Mouse (Mus musculus) 416B (cell line): ENCODE data around the gene Gm20388.

Source experiments
- DNase-seq: peaks from one replicate; pipeline ENCODE4 v3.0.0; 2011; ENCODE audit warnings: low read depth

The Gm20388 gene

DNA sequence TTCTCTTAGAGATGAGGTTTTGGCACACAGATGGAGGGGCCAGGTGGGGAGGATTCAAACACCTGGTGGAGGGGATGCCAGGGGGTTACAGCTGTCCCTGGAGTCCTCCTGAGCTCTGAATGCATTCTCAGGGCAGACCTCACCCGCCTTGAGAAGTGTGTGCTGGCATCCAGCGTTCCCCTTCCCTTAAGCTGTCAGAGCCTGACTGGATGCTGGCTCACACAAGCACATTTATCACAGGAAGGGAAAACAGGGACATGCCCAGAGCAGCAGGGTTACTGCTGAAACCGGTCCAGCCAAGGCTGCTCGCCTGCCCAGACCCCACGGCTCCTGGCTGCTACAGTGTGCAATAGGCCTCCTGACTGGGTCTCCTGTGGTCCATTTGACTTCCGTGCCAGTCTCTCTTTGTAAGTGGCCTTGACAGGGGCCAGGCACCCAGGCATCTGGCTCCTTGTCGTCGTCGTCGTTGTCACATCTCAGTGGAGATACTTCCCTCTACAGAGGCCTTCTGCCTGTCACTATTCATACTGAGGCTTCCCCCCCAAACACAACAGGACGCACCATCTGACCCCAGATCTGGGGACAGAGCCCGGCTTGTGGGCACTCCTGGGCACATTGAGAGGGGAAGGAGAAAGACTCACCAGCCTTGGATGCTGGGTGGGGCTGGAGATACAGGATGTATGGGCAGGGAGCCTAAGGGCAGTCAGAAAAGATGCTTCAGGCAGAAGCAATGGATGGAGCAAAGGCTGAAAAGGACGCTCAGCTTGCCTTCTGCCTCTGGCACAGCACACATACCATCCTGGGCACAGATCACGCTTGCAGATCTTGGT, 2810.4 kb downstream of the Gm20388 start:
- peak; percentile 78 for DNase-seq

DNA sequence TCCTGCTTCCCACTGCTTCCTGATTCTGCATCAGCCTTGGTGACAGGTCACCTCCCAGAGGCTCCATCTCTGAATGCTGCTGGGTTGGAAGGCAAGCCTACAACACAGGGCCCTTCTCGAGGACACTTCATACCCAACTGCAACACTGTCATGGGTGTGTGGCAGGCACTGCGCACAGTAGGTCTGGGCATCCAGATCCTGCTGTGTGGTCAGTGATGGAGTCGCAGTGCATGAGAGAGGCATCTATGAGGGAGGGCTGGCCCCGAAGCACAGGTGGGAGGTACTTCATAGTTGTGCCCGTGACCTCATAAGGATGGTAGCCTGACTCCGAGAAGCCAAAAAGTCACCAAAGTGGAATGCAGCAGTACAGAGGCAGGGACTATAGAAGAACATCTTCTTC, 2814.5 kb downstream of the Gm20388 start:
- DNase-seq = no peak

DNA sequence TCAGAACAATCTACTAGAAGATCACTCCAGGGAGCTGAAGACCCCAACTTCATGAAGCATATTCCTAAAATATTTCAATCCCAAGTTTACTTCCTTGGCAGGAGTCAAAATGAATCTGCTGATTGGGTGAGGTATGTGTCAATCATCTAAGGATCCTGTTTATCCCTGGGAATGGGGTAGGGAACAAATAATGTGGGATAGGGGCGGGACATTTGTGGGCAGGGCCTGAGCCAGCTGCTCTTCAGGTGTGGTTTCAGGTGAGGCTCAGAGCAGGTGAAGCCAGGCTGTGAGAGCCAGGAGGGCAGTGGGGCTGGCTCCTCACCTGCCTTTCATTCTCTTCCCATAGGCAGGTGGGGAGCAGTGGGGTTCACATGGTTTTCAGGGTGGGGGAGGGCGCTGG, 2816.1 kb downstream of the Gm20388 start:
- no peak for DNase-seq

DNA sequence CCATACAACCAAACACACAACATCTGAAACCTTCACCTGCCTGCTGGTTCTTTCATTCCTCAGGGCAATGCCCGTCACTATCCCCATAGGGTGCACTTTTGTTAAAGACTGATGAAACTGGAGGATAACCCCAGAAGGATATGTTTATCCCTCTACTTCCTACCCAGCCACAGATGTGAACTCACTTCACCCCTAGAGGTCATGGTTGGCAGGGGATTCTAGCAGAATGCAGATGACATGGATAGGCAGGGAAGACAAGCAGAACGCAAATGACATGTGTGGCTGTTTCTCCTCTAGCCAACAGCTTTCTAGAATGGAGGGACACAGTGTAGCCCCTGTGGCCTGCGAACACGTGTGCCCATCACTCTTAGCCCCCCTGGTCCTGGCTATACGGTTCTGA, 2816.8 kb downstream of the Gm20388 start:
- peak; percentile 70 for DNase-seq

DNA sequence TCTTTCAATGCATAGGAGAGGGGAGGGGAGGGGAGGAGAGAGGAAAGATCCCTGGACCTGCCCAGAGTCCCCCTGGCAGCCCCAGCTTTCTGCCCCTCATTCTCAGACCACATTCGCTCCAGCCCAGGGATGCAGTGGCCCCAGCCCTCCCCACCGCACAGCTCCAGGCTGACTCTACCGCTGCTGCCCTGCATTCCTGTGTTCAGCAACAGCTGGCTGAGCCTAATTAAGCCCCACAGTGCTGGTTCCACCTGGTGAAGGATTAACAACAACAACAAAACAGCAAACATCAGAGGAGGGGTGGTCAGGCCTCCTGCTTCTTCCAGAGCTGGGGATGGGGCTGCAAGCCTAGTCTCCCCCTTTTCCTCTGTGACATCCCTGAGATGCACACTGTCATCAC, 2818.0 kb downstream of the Gm20388 start:
- no peak for DNase-seq

DNA sequence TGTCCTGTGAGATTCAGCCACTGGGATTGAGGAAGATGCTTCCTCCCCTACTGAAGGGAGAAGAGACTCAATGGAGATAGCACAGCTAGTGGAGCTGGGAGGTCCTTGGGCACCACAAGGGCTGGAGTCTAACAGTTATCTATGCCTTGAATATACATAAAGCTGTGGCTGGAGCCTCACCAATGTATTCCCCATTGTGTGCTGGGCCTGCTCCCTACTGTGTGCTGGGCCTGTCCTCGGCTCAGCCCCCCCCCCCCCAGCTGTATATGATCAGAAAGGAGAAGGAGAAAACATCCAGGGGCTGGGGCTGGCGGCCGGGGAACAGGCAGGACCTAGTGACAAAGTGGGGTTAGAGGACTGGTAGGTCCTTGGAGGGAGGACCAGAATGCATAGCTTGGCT, 2824.5 kb downstream of the Gm20388 start:
- no peak for DNase-seq

DNA sequence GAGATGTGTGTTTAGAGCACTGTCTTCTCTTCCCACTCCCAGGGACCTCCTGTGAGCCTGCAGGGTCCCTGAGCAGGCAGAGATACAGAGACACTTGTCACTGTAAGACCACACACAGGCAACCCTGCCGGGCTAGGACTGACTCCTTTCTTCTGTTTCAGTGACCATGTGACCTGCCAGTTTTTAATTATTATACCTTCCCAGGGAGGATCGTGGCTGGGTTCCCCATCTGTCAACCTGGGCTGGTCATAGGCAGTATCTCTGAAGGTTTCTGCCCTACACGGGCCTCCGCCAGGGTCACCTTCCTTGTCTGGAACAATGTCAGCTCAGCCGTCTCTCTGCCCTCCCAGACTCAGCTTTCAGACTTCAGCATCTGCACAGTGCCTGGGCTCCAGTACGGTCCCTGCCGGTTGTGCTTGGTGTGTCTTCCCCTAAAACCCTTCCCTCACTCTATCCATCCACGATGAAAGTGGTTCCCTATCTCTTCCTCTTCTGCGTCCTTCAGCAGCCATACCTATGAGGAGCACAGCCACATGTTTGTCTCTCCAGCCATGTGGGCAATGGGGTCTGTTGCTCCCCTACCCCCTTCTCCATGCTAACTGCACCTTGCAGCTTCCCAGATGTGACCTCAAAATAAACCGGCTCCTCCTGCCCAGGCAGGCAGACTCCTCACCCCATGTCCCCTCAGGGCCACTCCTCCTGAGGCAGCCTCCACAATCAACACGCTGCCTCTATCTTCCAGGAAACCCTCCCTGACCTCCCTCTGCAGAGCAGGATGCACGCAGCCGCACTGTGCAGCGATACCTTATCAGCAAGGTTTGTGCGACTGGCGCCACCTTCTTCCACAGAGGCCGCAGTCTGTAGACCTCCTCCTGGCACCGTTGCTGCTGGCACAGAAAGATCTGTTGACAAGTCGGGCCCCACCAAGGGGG, 2825.2 kb downstream of the Gm20388 start:
- DNase-seq = peak; percentile 82

DNA sequence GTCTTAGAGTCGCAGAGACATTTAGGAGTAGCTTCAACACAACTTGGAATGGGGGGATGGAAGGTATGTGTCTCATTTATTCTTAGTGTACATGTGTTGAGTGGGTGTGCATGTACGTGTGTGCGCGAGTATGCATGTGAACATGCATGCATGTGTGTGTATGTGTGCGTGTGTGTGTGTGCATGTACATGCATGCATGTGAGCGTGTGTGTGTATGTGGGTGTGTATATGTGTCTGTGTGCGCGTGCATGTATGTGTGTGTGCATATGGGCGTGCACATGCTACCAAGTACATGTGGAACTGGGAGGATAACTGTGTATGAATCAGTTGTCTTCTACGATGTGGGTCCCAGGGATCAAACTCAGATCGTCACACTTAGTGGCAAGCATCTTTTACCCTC, 2826.0 kb downstream of the Gm20388 start:
- no peak for DNase-seq

DNA sequence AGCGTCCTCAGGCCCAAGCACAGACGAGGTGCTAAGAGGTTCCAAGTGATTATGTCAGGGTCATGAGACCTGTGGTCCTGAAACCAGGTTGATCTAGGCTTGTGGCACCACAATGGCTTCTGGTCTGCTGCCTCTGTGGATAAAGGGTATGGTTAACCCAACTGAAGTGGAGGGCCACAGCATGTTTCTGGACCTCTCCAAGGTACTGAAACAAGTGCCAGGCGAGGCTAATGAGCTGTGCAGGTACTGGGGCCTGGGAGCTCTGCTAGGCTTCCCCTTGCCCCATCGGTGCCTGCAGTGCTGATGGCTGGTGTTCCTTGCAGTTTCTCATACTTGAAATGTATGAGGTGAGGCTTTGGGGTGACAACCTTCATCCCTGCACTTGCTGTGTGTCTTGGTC, 2826.4 kb downstream of the Gm20388 start:
- peak; percentile 79 for DNase-seq

DNA sequence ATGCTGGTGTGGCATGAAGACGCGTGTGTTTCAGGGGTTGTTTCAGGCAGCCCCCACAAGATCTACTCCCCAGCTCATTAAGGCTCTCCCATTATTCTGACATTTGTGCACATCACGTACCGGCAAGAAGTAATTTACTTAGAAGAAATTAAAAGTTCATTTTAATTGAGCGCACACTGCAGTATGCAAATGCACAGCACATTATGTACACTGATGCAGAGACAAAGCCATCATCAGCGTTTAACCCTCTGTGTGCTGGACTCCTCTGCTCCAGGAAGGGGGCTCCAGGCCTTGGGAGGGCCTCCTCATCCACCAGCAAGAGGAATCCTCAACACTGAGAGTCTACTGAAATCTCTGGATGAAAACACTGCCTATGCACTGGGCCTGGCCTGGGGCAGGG, 2827.2 kb downstream of the Gm20388 start:
- DNase-seq = no peak

DNA sequence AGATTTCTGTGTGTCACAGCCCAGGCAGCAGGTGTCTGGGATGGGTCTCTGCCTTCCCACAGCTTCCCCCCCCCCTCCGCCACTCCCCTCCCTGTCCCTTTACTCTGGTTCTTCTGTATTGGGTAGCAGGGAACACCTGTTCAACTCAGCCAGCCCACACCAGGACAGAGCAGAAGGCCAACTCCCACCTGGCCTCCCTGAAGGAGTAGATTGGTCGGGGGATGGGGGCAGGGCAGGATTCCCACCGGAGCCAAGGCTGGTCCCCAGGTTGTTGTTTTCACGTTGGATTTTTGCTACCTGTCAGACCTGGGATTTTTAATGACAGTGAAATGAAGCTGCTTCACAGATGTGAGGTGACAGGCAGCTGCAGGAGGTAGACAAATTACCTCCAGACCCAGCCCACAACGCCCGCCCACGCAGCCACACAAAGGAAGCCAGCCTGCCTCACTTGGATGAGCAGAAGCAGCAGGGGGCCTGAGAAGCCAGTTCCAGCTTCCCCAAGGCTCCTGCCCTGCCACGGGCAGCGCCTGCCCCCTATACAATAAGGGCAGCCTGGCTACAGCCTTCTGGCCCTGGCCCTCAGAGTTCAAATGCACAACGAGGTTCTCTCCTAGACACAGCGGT, 2828.6 kb downstream of the Gm20388 start:
- DNase-seq = no peak

DNA sequence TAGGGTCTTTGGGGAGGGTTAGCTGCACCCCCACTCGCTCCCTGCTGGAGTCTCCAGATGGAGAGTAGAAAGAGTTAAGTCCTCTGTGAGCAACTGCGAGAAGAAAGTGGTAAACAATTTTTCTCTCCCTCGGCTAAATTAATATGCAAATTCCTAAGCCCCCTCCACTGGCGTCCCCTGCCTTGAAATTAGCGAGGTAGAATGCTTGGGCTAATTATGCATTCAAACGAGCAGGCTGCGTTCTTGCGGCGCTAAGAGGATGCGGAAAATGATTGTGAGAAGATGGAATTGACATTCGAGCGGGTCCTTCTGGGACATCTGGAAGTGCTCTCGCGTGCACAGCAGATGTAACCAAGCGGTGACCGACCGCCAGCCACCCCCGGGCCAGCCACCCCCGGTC, 2831.8 kb downstream of the Gm20388 start:
- no peak for DNase-seq

DNA sequence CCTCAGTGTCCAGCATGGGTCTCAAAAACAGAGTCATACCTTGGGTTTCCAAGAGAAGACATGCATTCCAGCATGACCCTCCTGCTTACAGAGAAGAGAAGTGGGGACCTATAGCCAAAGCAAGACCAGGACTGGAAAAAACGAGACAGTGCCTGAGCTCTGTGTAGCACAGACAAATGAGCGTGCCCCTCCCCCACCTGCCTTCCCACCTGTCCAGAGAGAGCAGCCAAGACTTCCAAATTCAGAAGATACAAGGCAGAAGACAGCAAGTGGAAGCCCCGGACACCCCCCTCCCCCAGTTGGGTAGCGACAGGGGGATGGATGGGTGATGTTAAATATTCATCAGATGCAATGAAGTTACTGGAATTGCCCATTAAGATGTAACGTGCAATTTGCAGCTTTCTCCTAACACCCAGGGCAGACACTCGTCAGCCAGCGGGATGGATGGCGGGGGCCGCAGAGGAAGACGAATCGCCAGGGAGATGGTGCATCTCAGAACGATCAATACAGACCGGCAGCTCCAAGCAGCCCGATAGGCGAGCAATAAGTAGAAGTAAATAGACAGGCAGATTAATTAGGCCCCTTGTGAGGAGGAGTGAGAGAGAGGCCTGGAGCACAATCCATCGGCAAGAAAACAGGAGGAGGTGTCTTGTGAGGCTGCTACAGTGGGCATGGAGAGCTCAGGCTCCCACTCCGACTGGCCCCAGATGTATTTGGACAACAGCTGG, 2834.5 kb downstream of the Gm20388 start:
- no peak for DNase-seq

DNA sequence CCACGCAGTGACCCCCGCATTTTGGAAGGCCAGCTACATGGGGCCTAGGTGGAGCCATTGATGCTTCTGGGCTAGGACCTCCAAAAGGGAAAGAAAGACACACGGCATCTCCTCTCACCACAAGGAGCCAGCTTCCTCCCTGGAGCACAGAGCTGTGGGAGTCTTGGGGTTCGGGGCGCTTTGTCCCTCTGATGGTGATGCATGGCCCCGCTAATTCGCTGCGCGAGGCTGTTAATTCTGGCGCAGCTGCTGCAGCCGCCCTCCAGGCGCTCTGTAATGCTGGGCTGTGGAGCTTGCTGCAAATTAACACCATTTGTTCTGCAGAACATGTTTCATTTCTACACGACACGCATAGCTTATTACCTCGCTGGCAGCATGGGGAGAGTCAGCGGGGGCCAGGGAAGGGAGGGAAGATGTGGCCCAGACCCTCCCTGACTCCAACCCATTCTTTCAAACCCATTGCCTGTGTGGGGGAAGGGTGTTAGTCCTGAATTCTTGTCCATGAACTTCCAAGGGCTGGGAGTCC, 2835.2 kb downstream of the Gm20388 start:
- no peak for DNase-seq

DNA sequence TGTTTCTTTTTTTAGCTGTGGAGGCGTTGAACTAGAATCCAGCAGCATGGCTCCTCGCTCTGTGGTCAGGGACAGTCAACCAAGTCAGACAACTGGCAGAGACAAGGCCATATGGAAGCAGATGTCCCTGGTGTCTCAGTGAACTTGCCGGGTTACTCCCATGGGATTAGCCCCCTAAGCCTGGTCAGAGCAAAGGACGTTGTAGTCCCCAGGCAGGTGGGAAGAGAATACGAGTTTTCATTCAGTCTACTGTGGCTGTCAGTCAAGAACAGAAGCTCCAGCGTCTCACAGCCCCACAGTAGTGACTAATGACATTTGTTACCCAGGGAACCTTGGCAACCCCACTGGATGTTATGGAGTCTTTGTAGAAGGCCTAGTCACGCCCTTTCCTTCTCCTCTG, 2835.8 kb downstream of the Gm20388 start:
- DNase-seq = no peak

DNA sequence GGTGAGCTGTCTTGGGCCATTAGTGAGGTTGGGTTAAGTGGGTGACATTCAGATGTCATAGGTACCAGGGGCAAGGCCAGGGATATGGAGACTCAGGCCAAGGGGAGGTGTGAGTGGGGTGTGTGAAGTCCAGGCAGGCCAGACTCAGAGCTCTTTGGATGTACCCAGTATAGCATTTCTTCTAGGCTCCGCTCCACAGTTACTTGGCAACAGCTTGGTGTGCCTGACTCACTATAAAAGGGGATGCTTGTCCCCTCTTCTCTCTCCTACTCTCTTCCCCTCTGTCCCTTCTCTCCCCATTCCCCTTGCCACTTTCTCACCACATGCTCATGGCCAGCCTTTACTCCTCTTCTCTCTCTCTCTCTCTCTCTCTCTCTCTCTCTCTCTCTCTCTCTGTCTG, 2837.2 kb downstream of the Gm20388 start:
- DNase-seq = no peak

DNA sequence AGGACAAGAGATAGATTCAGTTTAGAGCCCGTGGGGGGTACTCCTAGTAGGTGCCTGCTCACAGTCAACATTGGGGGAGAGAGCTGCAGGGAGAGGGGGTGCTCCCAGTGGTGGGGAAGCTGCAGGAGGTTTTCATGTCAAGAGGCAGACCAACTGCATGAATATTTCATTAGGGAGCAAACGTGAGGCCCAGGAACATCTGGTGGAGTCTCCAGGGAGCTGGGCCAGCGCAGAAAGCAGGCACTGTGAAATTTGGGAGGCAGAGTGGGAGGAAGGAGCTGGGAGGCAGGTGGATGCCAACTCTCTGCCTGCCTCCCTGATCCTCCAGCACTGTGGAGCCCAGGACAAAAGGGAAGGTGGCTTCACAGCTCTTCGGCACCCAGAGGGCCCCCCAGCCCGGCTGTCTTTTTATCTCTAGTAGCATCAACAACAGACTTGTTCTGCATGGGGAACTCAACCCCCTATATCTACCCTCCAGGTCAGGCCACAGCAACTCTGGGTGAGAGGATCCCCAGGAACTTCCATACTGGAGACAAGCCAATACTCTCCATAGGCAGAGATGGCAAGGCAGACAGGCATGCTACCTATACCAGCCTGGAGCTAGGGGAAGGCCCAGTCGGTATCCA, 2838.8 kb downstream of the Gm20388 start:
- no peak for DNase-seq

DNA sequence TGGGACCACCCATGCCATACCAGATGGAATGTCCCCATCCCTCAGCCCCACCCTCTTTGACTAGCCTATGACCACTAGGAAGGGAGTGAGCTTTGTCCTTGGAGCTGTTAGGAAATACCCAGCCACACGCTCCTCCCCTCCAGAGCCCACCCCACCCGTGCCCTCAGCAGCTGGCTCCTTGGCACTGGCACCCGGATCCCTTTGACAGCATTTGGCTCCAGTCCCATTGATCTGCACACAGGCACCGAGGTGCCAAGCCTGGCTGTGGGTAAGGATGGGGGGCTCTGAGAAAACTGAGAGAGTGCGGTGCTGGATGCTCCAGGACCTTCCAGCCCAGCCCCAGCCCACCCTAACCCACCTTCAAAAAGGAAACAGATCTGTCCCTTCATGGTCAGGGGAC, 2840.7 kb downstream of the Gm20388 start:
- DNase-seq = no peak

DNA sequence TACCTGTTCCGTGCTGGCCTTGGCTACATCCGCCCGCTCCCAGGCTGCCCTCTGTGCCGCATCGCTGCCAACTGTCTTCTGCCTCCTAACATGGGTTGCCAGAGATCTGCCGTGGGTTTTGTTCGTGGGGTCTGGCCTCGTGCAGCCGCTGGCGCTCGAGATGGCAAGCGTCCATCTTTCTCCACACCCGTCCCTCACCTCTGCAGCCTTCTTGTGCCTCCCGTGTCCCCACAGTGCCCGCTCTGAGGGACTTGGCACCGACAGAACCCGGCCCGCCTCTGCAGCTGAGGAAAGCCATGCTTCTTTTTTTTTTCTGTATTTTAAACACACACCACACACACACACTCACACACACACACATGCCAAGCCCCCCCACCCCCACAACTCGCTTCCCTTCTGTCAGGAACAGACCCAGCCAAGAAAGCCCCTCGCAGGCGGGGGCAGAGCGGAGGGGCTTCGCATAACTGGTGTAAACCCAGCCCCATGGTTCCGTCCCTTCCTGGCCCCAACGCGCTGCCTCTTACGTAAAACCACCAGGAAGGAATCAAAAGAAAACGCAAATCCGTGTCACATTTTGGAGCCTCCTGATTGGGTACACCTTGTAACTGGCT, 2841.6 kb downstream of the Gm20388 start:
- DNase-seq = no peak

DNA sequence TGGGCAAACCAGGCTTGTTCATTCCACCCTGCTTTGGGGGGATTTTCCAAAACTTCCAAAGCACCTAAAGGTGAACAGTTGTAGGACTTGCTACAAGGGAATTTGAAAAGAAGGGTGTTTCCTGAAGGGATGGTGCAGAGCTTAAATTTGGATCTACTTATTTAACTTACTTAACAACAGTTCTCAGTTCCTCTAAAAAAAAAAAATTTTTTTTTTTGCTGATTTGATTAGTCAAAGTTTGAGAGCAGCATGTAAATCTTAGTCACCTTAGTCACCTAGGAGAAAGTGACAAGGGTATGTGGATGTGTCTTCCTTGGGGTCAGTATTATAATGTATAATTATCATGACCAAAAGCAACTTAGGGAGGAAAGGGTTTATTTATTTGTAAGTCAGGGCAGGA, 2848.0 kb downstream of the Gm20388 start:
- no peak for DNase-seq

DNA sequence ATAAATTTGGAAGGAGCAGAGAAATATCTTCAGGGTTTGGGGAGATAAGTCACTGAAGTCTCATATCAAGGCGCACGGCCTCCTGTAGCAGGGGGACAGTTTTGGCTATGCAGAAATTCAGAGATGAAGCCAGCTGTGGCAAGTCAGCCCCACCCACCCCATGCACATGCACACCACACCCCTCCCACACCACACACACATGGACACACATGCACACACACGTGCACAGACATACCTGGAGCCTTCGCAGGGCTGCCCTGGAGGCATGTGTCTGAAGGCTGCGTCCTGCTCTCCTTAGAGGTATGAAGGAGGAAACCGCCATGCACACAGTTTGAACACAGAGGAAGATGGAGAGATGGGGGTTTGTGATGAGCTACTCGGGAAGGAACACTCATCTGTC, 2849.5 kb downstream of the Gm20388 start:
- DNase-seq = no peak
